Mouse (Mus musculus): ENCODE measurements at regions not wholly inside any gene's neighbourhood (a gene's known extent, or its start where the extent isn't known, plus 50 kb on each side); places are given as distances from the start of the nearest gene placed in this dataset.

GRCm38 (mm10) chr15:27167484-27167883 is 272.1 kb upstream of the Fbxl7 start:
- no peaks in the 10 kb centered on the region for H3K4me1 ChIP-seq (ENCODE audit: control insufficient read depth in 2 of 2, insufficient read depth in 2 of 2, low read length in 2 of 2, poor library complexity in 1 of 2)
- H3K9me3 ChIP-seq (ENCODE audit: control insufficient read depth, insufficient read depth, low read depth, low read length), result no peaks in the 10 kb centered on the region
- no peak overlapping the region for H3K27ac ChIP-seq (ENCODE audit: insufficient read depth, low read depth, low read length, poor library complexity, severe bottlenecking)
- no peak overlapping the region for H3K4me3 ChIP-seq (ENCODE audit: insufficient read depth in 1 of 2, low read depth in 1 of 2, low read length in 2 of 2, poor library complexity in 1 of 2, severe bottlenecking in 1 of 2)
- H3K9ac ChIP-seq (ENCODE audit: insufficient read depth, low read depth, low read length, poor library complexity, severe bottlenecking), result no peak overlapping the region
- in situ Hi-C loops (cut with MboI; ENCODE audit: low sequenced_read_pairs in 2 of 2, unreplicated experiment in 2 of 2), result no loop called here
- DNase-seq (ENCODE audit: low read depth, low spot score), result no peak
- TF ChIP-seq HCFC1 (IDR thresholded peaks at IDR 0.05; ENCODE audit: borderline replicate concordance, insufficient read depth, low read length) (no peak), CHD2 (IDR thresholded peaks at IDR 0.05; ENCODE audit: low read depth, low read length) (no peak), MAFK (IDR thresholded peaks at IDR 0.05; ENCODE audit: insufficient read depth, low read depth, low read length) (no peak)
- H3K36me3 ChIP-seq (ENCODE audit: control insufficient read depth, insufficient read depth, low read length, poor library complexity, severe bottlenecking), result no peaks in the 10 kb centered on the region

GRCm38 (mm10) chr15:27169846-27170245 is 274.5 kb upstream of the Fbxl7 start:
- Histone ChIP-seq H3K36me3 (ENCODE audit: control insufficient read depth, insufficient read depth, low read length, poor library complexity, severe bottlenecking) (no peaks in the 10 kb centered on the region), H3K4me3 (ENCODE audit: insufficient read depth in 1 of 2, low read depth in 1 of 2, low read length in 2 of 2, poor library complexity in 1 of 2, severe bottlenecking in 1 of 2) (no peak overlapping the region), H3K4me1 (ENCODE audit: control insufficient read depth in 2 of 2, insufficient read depth in 2 of 2, low read length in 2 of 2, poor library complexity in 1 of 2) (no peaks in the 10 kb centered on the region), H3K9me3 (ENCODE audit: control insufficient read depth, insufficient read depth, low read depth, low read length) (no peaks in the 10 kb centered on the region), H3K9ac (ENCODE audit: insufficient read depth, low read depth, low read length, poor library complexity, severe bottlenecking) (no peak overlapping the region), H3K27ac (ENCODE audit: insufficient read depth, low read depth, low read length, poor library complexity, severe bottlenecking) (no peak overlapping the region)
- DNase-seq (ENCODE audit: low read depth, low spot score), result peak; percentile 17
- no peak for TF ChIP-seq ZNF384 (IDR thresholded peaks at IDR 0.05; ENCODE audit: low read depth, low read length)
- TF ChIP-seq MAFK (IDR thresholded peaks at IDR 0.05; ENCODE audit: insufficient read depth, low read depth, low read length), result no peak
- TF ChIP-seq ZC3H11A (IDR thresholded peaks at IDR 0.05; ENCODE audit: borderline replicate concordance, low read depth, low read length), result no peak
- no peak for TF ChIP-seq HCFC1 (IDR thresholded peaks at IDR 0.05; ENCODE audit: borderline replicate concordance, insufficient read depth, low read length)
- TF ChIP-seq CHD2 (IDR thresholded peaks at IDR 0.05; ENCODE audit: low read depth, low read length), result no peak
- in situ Hi-C loops (cut with MboI; ENCODE audit: low sequenced_read_pairs in 2 of 2, unreplicated experiment in 2 of 2), result no loop called here

GRCm38 (mm10) chr15:27173506-27173905 is 278.1 kb upstream of the Fbxl7 start:
- H3K9ac ChIP-seq (ENCODE audit: insufficient read depth, low read depth, low read length, poor library complexity, severe bottlenecking), result no peak overlapping the region
- H3K27ac ChIP-seq (ENCODE audit: insufficient read depth, low read depth, low read length, poor library complexity, severe bottlenecking), result no peak overlapping the region
- in situ Hi-C loops (cut with MboI; ENCODE audit: low sequenced_read_pairs in 2 of 2, unreplicated experiment in 2 of 2), result no loop called here
- H3K9me3 ChIP-seq (ENCODE audit: control insufficient read depth, insufficient read depth, low read depth, low read length), result no peaks in the 10 kb centered on the region
- H3K4me1 ChIP-seq (ENCODE audit: control insufficient read depth in 2 of 2, insufficient read depth in 2 of 2, low read length in 2 of 2, poor library complexity in 1 of 2), result no peaks in the 10 kb centered on the region
- TF ChIP-seq ZNF384 (IDR thresholded peaks at IDR 0.05; ENCODE audit: low read depth, low read length), result no peak
- TF ChIP-seq MAFK (IDR thresholded peaks at IDR 0.05; ENCODE audit: insufficient read depth, low read depth, low read length), result no peak
- TF ChIP-seq HCFC1 (IDR thresholded peaks at IDR 0.05; ENCODE audit: borderline replicate concordance, insufficient read depth, low read length), result no peak
- TF ChIP-seq CHD2 (IDR thresholded peaks at IDR 0.05; ENCODE audit: low read depth, low read length), result no peak
- TF ChIP-seq ZC3H11A (IDR thresholded peaks at IDR 0.05; ENCODE audit: borderline replicate concordance, low read depth, low read length), result no peak
- no peak overlapping the region for H3K4me3 ChIP-seq (ENCODE audit: insufficient read depth in 1 of 2, low read depth in 1 of 2, low read length in 2 of 2, poor library complexity in 1 of 2, severe bottlenecking in 1 of 2)
- no peaks in the 10 kb centered on the region for H3K36me3 ChIP-seq (ENCODE audit: control insufficient read depth, insufficient read depth, low read length, poor library complexity, severe bottlenecking)
- no peak for DNase-seq (ENCODE audit: low read depth, low spot score)

- Histone ChIP-seq H3K27ac (ENCODE audit: insufficient read depth, low read depth, low read length, poor library complexity, severe bottlenecking) (no peak overlapping the region), H3K4me1 (ENCODE audit: control insufficient read depth in 2 of 2, insufficient read depth in 2 of 2, low read length in 2 of 2, poor library complexity in 1 of 2) (no peaks in the 10 kb centered on the region), H3K9ac (ENCODE audit: insufficient read depth, low read depth, low read length, poor library complexity, severe bottlenecking) (no peak overlapping the region), H3K4me3 (ENCODE audit: insufficient read depth in 1 of 2, low read depth in 1 of 2, low read length in 2 of 2, poor library complexity in 1 of 2, severe bottlenecking in 1 of 2) (no peak overlapping the region), H3K36me3 (ENCODE audit: control insufficient read depth, insufficient read depth, low read length, poor library complexity, severe bottlenecking) (no peaks in the 10 kb centered on the region), H3K9me3 (ENCODE audit: control insufficient read depth, insufficient read depth, low read depth, low read length) (no peaks in the 10 kb centered on the region)
- TF ChIP-seq CHD2 (IDR thresholded peaks at IDR 0.05; ENCODE audit: low read depth, low read length) (no peak), MAFK (IDR thresholded peaks at IDR 0.05; ENCODE audit: insufficient read depth, low read depth, low read length) (no peak), HCFC1 (IDR thresholded peaks at IDR 0.05; ENCODE audit: borderline replicate concordance, insufficient read depth, low read length) (no peak), ZNF384 (IDR thresholded peaks at IDR 0.05; ENCODE audit: low read depth, low read length) (no peak), ZC3H11A (IDR thresholded peaks at IDR 0.05; ENCODE audit: borderline replicate concordance, low read depth, low read length) (no peak)
- in situ Hi-C loops (cut with MboI; ENCODE audit: low sequenced_read_pairs in 2 of 2, unreplicated experiment in 2 of 2), result no loop called here
- no peak for DNase-seq (ENCODE audit: low read depth, low spot score)
Measured at GRCm38 (mm10) chr15:27178084-27178935, 282.9 kb upstream of the Fbxl7 start.
